Mouse (Mus musculus) erythroblast, embryonic 14.5 days (primary cell): Measurements from ENCODE around the gene Anapc7.

ENCODE experiments used
- GATA1 ChIP-seq: IDR thresholded peaks from 2 replicates; pipeline ENCODE4 v1.6.1; 2012; ENCODE audit warnings: low read length, inconsistent platforms, mixed read lengths
- TAL1 ChIP-seq: IDR thresholded peaks from 3 replicates; pipeline ENCODE4 v1.6.1; 2012; ENCODE audit warnings: low read length, inconsistent platforms, mixed read lengths

DNA sequence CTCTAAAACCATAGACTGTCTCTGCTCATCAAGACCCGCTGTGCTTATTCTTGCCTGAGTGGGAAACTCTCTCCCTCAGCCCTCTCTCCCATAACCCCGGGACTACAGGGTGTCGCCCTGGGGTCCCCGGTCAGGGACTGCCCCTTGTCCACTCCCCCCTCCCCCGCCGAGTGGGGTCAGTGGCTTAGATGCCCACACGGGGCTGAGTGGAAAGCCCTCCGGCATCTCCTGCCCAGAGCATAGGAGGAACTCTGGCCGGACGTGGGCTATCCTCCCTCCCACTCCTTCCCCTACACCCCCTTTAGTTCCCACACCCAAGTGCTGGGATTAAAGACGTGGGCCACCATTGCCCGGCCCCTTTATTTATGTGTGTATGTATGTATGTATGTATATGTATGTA lies 6.0 kb upstream of the Anapc7 start:
- no peak for TF ChIP-seq GATA1
- TF ChIP-seq TAL1 = no peak
